Mouse (Mus musculus): ENCODE data around the gene Gsta1.

GRCm38 (mm10) chr9:78211521-78211920 is 18.9 kb upstream of the Gsta1 start:
- TF ChIP-seq EP300 (optimal IDR thresholded peaks at IDR 0.05) = no peak
- TF ChIP-seq CTCF (IDR thresholded peaks at IDR 0.05; ENCODE audit: low read depth) = no peak
